Mouse (Mus musculus): ENCODE measurements at regions not wholly inside any gene's neighbourhood (a gene's known extent, or its start where the extent isn't known, plus 50 kb on each side); places are given as distances from the start of the nearest gene placed in this dataset.

GRCm38 (mm10) chr5:46278190-46278589 is 420.8 kb upstream of the Lcorl start:
- Histone ChIP-seq H3K9me3 (no peaks in the 10 kb centered on the region), H3K4me3 (no peak overlapping the region), H3K36me3 (no peaks in the 10 kb centered on the region), H3K9ac (no peak overlapping the region), H3K4me2 (replicated peaks) (no peak overlapping the region), H3K4me1 (no peaks in the 10 kb centered on the region), H3K27ac (no peak overlapping the region), H3K27me3 (no peaks in the 10 kb centered on the region)
- no peak for ATAC-seq (ENCODE audit: low FRiP score, low read depth)

- Histone ChIP-seq H3K4me2 (replicated peaks) (no peak overlapping the region), H3K27me3 (no peaks in the 10 kb centered on the region), H3K27ac (no peak overlapping the region), H3K9ac (no peak overlapping the region), H3K4me1 (no peaks in the 10 kb centered on the region), H3K4me3 (no peak overlapping the region), H3K9me3 (no peaks in the 10 kb centered on the region), H3K36me3 (no peaks in the 10 kb centered on the region)
- no peak for ATAC-seq (ENCODE audit: low FRiP score, low read depth)
- whole genome bisulfite sequencing: 88% methylated on average over 6 of the region's 6 CpGs
Observed at GRCm38 (mm10) chr5:46256730-46257129, 399.3 kb upstream of the Lcorl start.

- Histone ChIP-seq H3K9ac (no peak overlapping the region), H3K27ac (no peak overlapping the region), H3K27me3 (no peaks in the 10 kb centered on the region), H3K4me1 (no peaks in the 10 kb centered on the region), H3K4me2 (replicated peaks) (no peak overlapping the region), H3K9me3 (no peaks in the 10 kb centered on the region), H3K36me3 (no peaks in the 10 kb centered on the region), H3K4me3 (no peak overlapping the region)
- no peak for ATAC-seq (ENCODE audit: low FRiP score, low read depth)
Observed at GRCm38 (mm10) chr5:46253940-46254339, 396.5 kb upstream of the Lcorl start.

DNA sequence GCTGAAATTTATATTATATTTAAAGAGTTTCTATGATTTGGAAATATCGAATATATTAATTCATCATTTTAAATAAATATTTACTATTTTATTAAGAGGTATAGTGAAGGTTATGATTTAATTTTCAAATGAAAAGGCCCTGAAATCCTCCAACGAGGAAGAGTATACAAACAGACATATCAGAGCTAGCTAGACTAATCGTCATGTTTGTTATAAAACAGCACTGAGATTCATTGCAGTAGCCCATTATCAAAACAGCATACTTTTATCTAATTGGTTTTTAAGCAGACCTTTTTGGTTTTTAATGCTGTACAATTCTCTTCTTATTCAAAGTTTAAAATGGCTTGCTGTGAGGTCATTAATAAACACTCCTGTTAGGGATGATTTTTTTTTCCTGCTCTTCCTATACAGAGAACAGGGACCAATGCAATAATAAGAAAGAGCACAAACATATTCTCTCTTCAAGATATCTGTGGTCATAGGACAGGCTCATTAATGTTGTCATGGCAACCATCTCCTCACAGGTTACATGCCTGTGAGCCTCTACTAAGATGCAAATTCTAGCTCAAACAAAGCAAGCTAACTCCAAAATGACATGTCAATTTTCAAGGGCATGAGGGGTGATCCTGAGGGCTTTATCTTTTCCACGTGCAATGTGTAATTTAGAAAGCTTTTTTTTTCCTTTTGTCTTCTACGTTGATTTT is 378.1 kb upstream of the Lcorl start:
- ATAC-seq (ENCODE audit: low FRiP score, low read depth): no peak
- Histone ChIP-seq H3K27me3 (no peaks in the 10 kb centered on the region), H3K9me3 (no peaks in the 10 kb centered on the region), H3K4me1 (no peaks in the 10 kb centered on the region), H3K9ac (no peak overlapping the region), H3K36me3 (no peaks in the 10 kb centered on the region), H3K4me2 (replicated peaks) (no peak overlapping the region), H3K27ac (no peak overlapping the region), H3K4me3 (no peak overlapping the region)
- WGBS: 85% methylated on average over 5 of the region's 5 CpGs

- H3K4me2 ChIP-seq (replicated peaks): no peak overlapping the region
- no peaks in the 10 kb centered on the region for H3K27me3 ChIP-seq
- no peak overlapping the region for H3K9ac ChIP-seq
- H3K36me3 ChIP-seq: no peaks in the 10 kb centered on the region
- ATAC-seq (ENCODE audit: low FRiP score, low read depth): no peak
- no peak overlapping the region for H3K27ac ChIP-seq
- no peak overlapping the region for H3K4me3 ChIP-seq
- no peaks in the 10 kb centered on the region for H3K9me3 ChIP-seq
- H3K4me1 ChIP-seq: no peaks in the 10 kb centered on the region
Observed at GRCm38 (mm10) chr5:46232780-46233179, 375.4 kb upstream of the Lcorl start.

DNA sequence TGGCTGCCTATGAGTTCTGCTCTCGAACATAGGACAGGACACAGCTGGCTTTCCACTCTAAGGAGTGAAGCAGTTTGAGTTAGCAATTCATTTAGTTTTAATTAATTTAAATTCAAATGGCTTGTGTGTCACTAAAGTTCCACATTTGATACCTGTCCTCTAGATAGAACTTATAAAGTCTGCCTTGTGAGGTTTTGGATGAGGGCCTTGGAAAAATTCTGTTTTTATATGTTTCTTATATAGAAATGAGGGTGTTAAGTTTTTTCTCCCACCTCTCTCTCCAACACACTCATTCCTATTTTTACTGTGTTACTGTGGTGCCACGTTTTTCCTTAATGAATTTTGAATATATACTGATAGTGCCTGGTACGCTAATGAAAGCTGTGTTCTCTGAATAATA is 371.3 kb upstream of the Lcorl start:
- WGBS: 60% methylated on average over 3 of the region's 3 CpGs

DNA sequence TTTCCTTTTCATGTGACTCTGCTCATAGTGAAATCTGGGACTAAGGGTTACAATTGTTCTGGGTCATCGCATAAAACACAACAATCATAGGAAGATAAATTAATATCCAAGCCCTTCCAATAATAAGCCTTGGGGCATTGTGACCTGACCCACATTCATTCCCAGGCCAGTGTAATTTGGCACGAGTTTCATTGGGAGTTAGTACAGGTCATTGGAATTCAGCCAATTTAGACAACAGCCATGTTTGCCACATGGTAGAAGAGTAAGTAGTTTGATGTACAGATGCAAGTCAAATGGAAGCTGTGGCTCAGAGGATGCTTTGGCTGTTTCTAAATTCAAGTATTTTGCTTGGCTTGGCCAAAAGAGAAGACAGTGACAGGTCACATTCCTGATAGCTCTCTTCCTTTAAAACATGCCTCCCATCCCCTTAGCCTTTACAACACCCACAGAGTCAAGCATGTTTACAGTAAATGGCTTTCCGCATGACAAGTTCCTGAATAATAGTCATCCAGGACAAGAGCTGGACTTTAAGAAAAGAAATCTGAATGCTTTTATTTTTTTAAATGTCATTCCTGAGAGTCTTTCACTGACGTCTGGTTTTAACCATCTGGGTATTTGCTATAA is 355.5 kb upstream of the Lcorl start:
- WGBS: 59% methylated on average over 4 of the region's 4 CpGs
- Histone ChIP-seq H3K9ac (no peak overlapping the region), H3K27me3 (no peaks in the 10 kb centered on the region), H3K4me3 (no peak overlapping the region), H3K4me1 (no peaks in the 10 kb centered on the region), H3K4me2 (replicated peaks) (no peak overlapping the region), H3K27ac (no peak overlapping the region), H3K36me3 (no peaks in the 10 kb centered on the region), H3K9me3 (no peaks in the 10 kb centered on the region)
- ATAC-seq (ENCODE audit: low FRiP score, low read depth): no peak

More for the DNA sequence above, 371.3 kb upstream of the Lcorl start:
- H3K27me3 ChIP-seq: no peaks in the 10 kb centered on the region
- H3K9me3 ChIP-seq: no peaks in the 10 kb centered on the region
- no peaks in the 10 kb centered on the region for H3K4me1 ChIP-seq
- H3K9ac ChIP-seq: no peak overlapping the region
- H3K4me2 ChIP-seq (replicated peaks): no peak overlapping the region
- no peak for ATAC-seq (ENCODE audit: low FRiP score, low read depth)
- H3K27ac ChIP-seq: no peak overlapping the region
- H3K4me3 ChIP-seq: no peak overlapping the region
- H3K36me3 ChIP-seq: no peaks in the 10 kb centered on the region

DNA sequence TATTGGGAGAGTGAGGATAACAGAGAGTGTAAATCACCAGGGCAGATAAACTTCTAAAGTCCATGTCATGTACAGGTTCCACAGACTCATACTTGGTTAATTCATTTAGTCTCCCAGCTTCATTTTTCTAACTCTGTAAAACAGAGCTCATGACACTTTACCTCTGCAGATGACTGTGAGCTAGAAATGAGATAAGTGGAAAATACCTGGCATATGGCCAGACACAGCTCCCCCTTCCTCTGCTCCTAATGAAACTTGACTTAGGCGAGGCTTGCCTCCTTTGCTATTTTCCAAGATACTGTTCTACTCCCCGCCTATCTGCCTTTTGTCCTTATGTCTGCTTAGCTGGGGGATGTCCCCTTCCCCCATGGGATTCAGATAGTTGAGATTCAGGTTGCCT is 351.7 kb upstream of the Lcorl start:
- WGBS: 76% methylated on average over 2 of the region's 2 CpGs
- H3K27me3 ChIP-seq: no peaks in the 10 kb centered on the region
- no peak overlapping the region for H3K4me3 ChIP-seq
- no peak overlapping the region for H3K9ac ChIP-seq
- no peak overlapping the region for H3K4me2 ChIP-seq (replicated peaks)
- no peak for ATAC-seq (ENCODE audit: low FRiP score, low read depth)
- no peaks in the 10 kb centered on the region for H3K4me1 ChIP-seq
- H3K9me3 ChIP-seq: no peaks in the 10 kb centered on the region
- H3K36me3 ChIP-seq: no peaks in the 10 kb centered on the region
- H3K27ac ChIP-seq: no peak overlapping the region

GRCm38 (mm10) chr5:46203744-46204143 is 346.3 kb upstream of the Lcorl start:
- H3K9me3 ChIP-seq: no peaks in the 10 kb centered on the region

GRCm38 (mm10) chr5:46202457-46202772 is 345.0 kb upstream of the Lcorl start:
- Histone ChIP-seq H3K27me3 (no peaks in the 10 kb centered on the region), H3K4me2 (replicated peaks) (no peak overlapping the region), H3K27ac (no peak overlapping the region), H3K4me3 (no peak overlapping the region), H3K9me3 (no peaks in the 10 kb centered on the region), H3K36me3 (no peaks in the 10 kb centered on the region), H3K4me1 (no peaks in the 10 kb centered on the region), H3K9ac (no peak overlapping the region)
- 73% methylated on average over 2 of the region's 2 CpGs for WGBS
- no peak for ATAC-seq (ENCODE audit: low FRiP score, low read depth)

More at GRCm38 (mm10) chr5:46203744-46204143, 346.3 kb upstream of the Lcorl start:
- Histone ChIP-seq H3K36me3 (no peaks in the 10 kb centered on the region), H3K4me1 (no peaks in the 10 kb centered on the region), H3K27ac (no peak overlapping the region), H3K27me3 (no peaks in the 10 kb centered on the region), H3K4me2 (replicated peaks) (no peak overlapping the region), H3K4me3 (no peak overlapping the region), H3K9ac (no peak overlapping the region)
- WGBS: 69% methylated on average over 4 of the region's 4 CpGs
- ATAC-seq (ENCODE audit: low FRiP score, low read depth): no peak

DNA sequence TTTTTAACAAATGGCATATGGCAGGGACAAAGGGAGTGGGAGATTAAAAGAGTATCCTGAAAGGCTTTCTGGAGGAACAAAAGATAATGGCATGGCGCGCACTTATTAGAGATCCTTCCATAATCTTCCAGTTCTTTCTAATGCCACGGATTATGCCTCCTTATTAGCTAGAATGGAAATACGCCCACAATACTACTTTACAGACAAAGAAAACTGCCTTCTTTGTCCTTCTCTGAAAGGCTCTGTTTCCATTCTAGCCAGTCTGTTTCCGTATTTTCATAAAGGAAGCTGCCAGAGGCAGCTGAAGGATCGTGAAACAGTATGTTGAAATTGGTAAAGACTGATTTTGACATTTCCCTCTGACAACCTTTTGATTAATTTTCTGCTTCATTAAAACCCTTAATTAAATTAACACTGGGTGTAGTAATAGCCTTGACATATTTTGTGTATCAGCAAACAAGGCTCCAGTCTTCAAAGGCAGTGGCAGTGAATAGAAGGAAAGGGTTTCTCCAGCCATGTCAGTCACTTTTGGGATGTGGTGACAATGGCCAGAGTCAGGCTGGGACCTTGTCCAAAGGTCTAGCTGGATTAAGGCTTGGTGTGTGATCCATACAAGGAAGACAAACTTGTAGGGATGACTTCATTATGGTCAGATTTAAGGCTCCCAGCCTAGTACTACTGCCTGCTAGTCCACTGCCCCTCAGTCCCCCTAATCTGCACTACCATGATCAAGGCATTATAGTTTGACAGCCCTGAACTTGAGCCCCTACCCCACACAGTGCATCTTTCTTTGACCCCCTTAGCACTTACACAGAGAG is 344.4 kb upstream of the Lcorl start:
- Histone ChIP-seq H3K4me3 (no peak overlapping the region), H3K36me3 (no peaks in the 10 kb centered on the region), H3K27me3 (no peaks in the 10 kb centered on the region), H3K4me2 (replicated peaks) (no peak overlapping the region), H3K9ac (no peak overlapping the region), H3K27ac (no peak overlapping the region), H3K4me1 (no peaks in the 10 kb centered on the region), H3K9me3 (no peaks in the 10 kb centered on the region)
- ATAC-seq (ENCODE audit: low FRiP score, low read depth): no peak
- WGBS: 81% methylated on average over 6 of the region's 6 CpGs

- Histone ChIP-seq H3K4me1 (no peaks in the 10 kb centered on the region), H3K9ac (no peak overlapping the region), H3K36me3 (no peaks in the 10 kb centered on the region), H3K9me3 (no peaks in the 10 kb centered on the region), H3K4me2 (replicated peaks) (no peak overlapping the region), H3K27ac (no peak overlapping the region), H3K27me3 (no peaks in the 10 kb centered on the region), H3K4me3 (no peak overlapping the region)
- ATAC-seq (ENCODE audit: low FRiP score, low read depth): no peak
- WGBS: 92% methylated on average over 2 of the region's 2 CpGs
Observed at GRCm38 (mm10) chr5:46186908-46187307, 329.5 kb upstream of the Lcorl start.

Measured in limb, embryonic 13.5 days (tissue).